Mouse (Mus musculus): Measurements from ENCODE around the gene Slc22a14.

- TF ChIP-seq CTCF (IDR thresholded peaks at IDR 0.05; ENCODE audit: low read depth, low read length), result no peak
- TF ChIP-seq POLR2A (IDR thresholded peaks at IDR 0.05; ENCODE audit: extremely low read depth, insufficient read depth, low read length), result no peak
Observed at GRCm38 (mm10) chr9:119318891-119319290, 46.5 kb downstream of the Slc22a14 start.
